Mouse (Mus musculus): ENCODE measurements at regions not wholly inside any gene's neighbourhood (a gene's known extent, or its start where the extent isn't known, plus 50 kb on each side); places are given as distances from the start of the nearest gene placed in this dataset.

- no peaks in the 10 kb centered on the region for H3K9me3 ChIP-seq
- no peaks in the 10 kb centered on the region for H3K36me3 ChIP-seq
- H3K4me1 ChIP-seq = no peaks in the 10 kb centered on the region
- WGBS = 73% methylated on average over 4 of the region's 4 CpGs
- no peak overlapping the region for H3K27ac ChIP-seq
- no peak overlapping the region for H3K9ac ChIP-seq
- no peaks in the 10 kb centered on the region for H3K27me3 ChIP-seq
- no peak for ATAC-seq (ENCODE audit: insufficient number of reproducible peaks, insufficient read depth, low FRiP score, low TSS enrichment)
- no peak overlapping the region for H3K4me2 ChIP-seq (replicated peaks)
- no peak overlapping the region for H3K4me3 ChIP-seq
Measured at GRCm38 (mm10) chr12:10686747-10687146, 296.2 kb downstream of the Rdh14 start.

All from embryonic facial prominence, embryonic 12.5 days (tissue).